Mouse (Mus musculus): ENCODE data around the gene Hist1h4h.

GRCm38 (mm10) chr13:23485271-23485670, 45.6 kb upstream of the Hist1h4h start:
- TF ChIP-seq USF1 (IDR thresholded peaks at IDR 0.05; ENCODE audit: low read depth) (no peak), POLR2A (IDR thresholded peaks at IDR 0.05; ENCODE audit: insufficient read length, low read depth) (no peak), POLR2AphosphoS2 (IDR thresholded peaks at IDR 0.05; ENCODE audit: insufficient read length, low read depth) (no peak), E2F4 (IDR thresholded peaks at IDR 0.05; ENCODE audit: insufficient read depth) (no peak), MYOD1 (IDR thresholded peaks at IDR 0.05; ENCODE audit: control insufficient read depth in 1 of 3, insufficient read length in 2 of 3, low read depth in 2 of 3) (no peak), CEBPB (IDR thresholded peaks at IDR 0.05; ENCODE audit: insufficient read depth, poor library complexity, severe bottlenecking) (no peak), TCF12 (IDR thresholded peaks at IDR 0.05; ENCODE audit: insufficient read depth, poor library complexity, severe bottlenecking) (no peak), MAX (IDR thresholded peaks at IDR 0.05; ENCODE audit: low read depth) (no peak), TCF3 (IDR thresholded peaks at IDR 0.05; ENCODE audit: insufficient read length, low read depth) (no peak), SRF (IDR thresholded peaks at IDR 0.05; ENCODE audit: control insufficient read depth, insufficient read length, low read depth) (no peak)
